Mouse (Mus musculus) ES-Bruce4 (cell line): ENCODE data around the gene Prr13.

ENCODE experiments used
- CTCF ChIP-seq: IDR thresholded peaks from one replicate; pipeline ENCODE4 v1.8.1; 2011; ENCODE audit warnings: low read depth, low read length
- POLR2A ChIP-seq: IDR thresholded peaks from one replicate; pipeline ENCODE4 v1.8.1; 2011; ENCODE audit warnings: low read length; ENCODE audit not compliant: insufficient read depth

DNA sequence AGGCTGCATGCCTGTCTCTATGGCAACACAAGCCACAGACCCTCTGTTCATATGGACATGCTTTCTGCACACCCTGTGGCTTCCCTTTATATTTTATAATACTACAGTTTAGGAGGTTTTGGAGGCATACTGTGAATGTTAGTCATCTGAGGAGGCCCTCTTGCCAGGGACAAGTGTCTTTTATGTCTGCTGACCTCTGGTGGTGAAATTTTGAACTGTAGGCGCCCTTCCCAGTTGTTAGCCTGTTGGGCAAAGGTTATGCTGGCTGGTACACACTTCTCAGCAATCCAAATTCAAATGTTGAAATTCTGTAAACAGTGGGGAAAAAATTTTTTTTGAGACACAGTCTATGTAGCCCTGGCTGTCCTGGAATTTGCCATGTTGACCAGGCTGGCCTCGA, 16.3 kb upstream of the Prr13 start:
- TF ChIP-seq CTCF (peak; percentile 42), POLR2A (no peak)
